Mouse (Mus musculus) v-Abl transformed pro-B cells (cell line): ENCODE data around the gene Ndc80.
"Not testable (repeated sequence)": the region's sequence is repeated elsewhere in the genome, so short reads cannot be mapped to it uniquely, and the experiment has no call there.

Source experiments
- in situ Hi-C, 2 experiments: fragments of 400-800 bp; cut with MboI; formaldehyde crosslinking; loops; one replicate each; pipeline ENCODE4 v1.15.1; 2025; ENCODE audit not compliant: unreplicated experiment in 2 of 2

Ndc80 gene

DNA sequence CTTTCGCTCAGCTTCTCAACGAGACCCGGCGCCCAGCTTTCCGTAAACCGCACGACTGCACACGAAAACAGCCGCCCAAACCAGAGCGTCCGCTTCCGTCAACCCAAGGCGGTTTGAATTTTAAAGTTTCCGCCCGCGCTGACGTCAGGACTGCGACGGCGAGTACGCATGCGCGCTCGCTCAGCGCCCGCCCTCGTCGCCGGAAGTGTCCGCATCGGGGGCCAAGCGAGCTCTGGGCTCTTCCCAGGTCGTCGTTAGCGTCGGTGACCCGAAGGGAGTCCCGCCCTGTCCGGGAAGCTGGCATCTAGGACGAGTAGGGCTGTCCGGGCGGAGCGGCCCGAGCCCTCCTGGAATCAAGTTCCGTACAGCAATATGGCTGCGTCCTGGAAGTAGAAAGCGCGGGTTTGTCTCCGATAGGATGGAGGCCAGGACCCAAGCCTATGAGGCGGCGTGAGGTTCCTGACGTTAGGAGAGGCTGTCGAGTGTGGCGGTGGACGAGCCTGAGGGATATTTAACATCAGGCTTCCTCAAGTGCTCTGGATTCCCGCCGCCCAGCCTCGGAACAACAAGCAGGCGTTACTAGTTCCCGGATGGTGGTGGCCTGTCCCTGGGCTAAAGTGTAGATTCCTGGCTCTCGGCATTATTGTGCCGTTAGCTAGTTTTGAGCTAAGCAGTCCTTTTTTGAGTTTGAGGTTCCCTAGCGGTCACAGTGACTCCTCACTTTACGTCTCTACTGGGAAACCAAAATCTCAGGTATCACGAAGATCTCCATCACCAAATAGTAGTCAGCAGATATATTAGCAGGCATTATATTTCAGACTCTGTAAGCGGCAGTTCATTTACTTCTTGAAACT lies at the start of gene Ndc80:
Ndc80 (minus strand) TSS at position 147 of the 854 bp plus-strand sequence.
- in situ Hi-C loops = loop anchor here (5.0 kb wide), 2 partner anchors 50 to 55 kb away; partner anchors contain the start of gene Smchd1 (in 1 of the 2)

GRCm38 (mm10) chr17:71561631-71562030 lies 35.0 kb upstream of the Ndc80 start:
- in situ Hi-C loops = loop anchor here (5.0 to 25.0 kb wide), 6 partner anchors 111 to 1221 kb away; partner anchors contain the start of genes Alk (in 1 of the 2) and Togaram2 (in 1 of the 2)

DNA sequence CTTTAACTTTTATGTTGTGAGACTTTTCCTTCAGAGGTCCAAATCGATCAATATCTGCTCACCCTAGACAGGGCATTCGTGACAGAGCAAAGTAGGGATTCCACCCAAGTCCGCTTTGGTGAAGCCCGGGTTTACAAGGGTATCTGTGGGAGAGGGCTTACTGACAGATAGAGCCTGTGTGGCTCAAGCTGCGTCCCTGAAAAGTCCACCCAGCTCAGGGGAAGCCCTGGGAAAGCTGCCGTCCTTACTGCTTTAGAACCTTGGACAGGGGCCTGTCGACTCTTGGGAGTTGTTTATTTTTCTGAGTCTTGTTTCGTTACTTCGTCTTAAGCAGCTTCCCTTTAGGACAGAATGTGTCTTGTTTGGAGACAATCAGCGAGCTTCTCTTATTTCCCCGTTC lies 26.2 kb upstream of the Ndc80 start:
- in situ Hi-C loops = loop anchor here (10.0 to 25.0 kb wide), 4 partner anchors 484 to 1059 kb away; partner anchors contain the start of gene Alk (in 2 of the 2)

GRCm38 (mm10) chr17:71551757-71552451 lies 25.2 kb upstream of the Ndc80 start, which contains the start of gene Spdya:
Gene Spdya, plus strand, starts transcription at chr17:71552061.
- in situ Hi-C loops = loop anchor here (10.0 to 25.0 kb wide), 4 partner anchors 485 to 1060 kb away; partner anchors contain the start of gene Alk (in 2 of the 2)

- in situ Hi-C loops = loop anchor here (10.0 to 25.0 kb wide), 4 partner anchors 486 to 1061 kb away; partner anchors contain the start of gene Alk (in 2 of the 2)
Observed at GRCm38 (mm10) chr17:71551350-71551749, 24.7 kb upstream of the Ndc80 start.

DNA sequence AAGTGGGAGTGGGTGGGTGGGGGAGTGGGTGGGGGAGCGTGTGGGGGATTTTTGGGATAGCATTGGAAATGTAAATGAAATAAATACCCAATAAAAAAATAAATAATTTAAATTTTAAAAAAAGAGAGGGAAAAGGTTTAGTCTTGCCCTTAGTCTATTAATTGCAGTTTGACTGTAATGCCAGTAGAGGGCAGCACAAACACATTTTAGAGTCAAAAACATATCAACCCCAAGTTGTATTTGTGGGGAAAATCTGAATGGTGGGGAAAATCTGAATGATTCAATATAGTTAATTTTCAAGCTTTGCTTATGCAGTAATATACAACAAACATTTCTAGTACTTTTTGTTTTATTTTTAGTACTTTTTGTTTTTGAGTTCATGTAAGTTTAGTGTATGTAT lies 21.9 kb upstream of the Ndc80 start:
- in situ Hi-C loops = no loop called here

DNA sequence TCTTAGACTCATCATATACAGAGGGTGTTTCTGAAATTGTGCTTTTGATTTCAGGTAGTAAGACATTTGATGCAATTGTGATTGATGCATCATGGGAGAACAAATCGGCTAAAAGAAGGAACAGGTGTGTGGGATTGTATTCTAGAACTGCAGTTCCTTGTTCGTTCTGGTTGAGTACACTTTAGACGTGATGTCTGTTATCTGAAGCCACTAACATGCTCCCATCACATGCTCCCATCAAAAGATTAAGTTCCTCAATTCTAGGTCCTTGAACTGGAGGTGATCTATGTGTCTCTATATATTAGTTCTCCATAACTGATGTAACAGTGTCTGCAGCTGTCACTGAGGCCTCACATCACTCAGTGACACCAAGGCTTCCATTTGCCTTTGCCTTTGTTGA lies 10.5 kb upstream of the Ndc80 start:
- in situ Hi-C loops = no loop called here

- in situ Hi-C loops = not testable (repeated sequence)
Observed at GRCm38 (mm10) chr17:71535595-71535994, 8.9 kb upstream of the Ndc80 start.

- in situ Hi-C loops = loop anchor here (5.0 kb wide), 2 partner anchors 51 to 56 kb away; partner anchors contain the start of gene Smchd1 (in 1 of the 2)
Observed at GRCm38 (mm10) chr17:71528042-71528441, 1.4 kb upstream of the Ndc80 start.

- in situ Hi-C loops = loop anchor here (5.0 kb wide), 2 partner anchors 49 to 54 kb away; partner anchors contain the start of gene Smchd1 (in 1 of the 2)
Observed at GRCm38 (mm10) chr17:71526302-71526708, 352 bp downstream of the Ndc80 start.

DNA sequence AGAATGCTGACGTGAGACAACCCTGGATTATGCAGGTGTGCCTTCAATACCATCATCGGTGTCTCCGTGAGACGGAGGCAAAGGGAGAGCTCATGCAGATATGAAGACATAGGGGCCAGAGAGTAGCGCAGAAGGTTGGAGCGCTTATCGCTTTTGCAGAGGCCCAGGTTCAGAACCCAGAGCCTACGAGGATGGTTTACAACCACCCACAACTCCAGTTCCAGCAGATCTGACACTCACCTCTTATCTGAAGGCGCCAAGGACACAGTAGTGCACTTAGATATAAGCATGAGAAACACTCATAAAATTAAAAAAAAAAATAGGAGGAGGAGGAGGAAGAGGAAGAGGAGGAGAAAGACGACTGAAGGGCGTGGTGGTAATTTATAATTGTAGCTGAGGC lies 16.4 kb downstream of the Ndc80 start:
- in situ Hi-C loops = no loop called here

DNA sequence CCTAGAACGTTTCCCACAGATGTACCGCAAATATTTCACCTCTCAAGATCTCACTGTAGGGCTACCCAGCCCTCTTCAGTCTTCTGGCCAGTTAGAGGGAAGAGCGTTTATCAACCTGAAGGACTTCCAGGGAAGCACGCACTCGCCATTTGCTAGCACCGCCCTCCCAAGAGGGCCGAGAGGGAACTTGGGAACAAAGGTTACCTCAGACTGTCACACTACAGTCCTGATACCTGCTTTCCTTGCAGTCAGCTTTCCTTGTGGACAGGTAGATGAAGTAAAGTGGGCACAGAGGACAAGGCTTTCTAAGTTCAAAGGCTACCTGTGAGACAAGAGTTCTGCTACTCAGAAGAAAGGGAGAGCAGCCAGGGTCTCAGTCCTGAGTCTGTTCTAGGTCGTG lies 19.8 kb downstream of the Ndc80 start:
- in situ Hi-C loops = no loop called here

- in situ Hi-C loops = loop anchor here in 1 of 2 experiments (25.0 kb wide), 2 partner anchors 633 to 1742 kb away; partner anchors contain the start of gene Tgif1
Observed at GRCm38 (mm10) chr17:71495784-71496183, 30.9 kb downstream of the Ndc80 start.

DNA sequence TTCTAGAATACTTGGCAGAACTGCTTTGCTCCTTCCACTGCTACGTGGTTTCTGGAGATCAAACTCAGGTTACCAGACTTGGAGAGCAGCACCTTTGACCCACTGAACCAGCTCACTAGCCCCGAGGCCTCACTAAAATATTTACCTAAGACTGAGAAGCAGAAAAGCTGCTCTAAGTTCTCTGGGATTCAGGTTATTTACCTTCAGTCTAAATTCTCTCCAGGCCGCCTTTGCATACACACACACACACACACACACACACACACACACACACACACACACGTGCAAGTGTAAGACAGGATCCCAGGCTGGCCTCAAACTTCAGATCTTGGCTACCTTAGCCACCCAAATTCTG lies 35.3 kb downstream of the Ndc80 start:
- in situ Hi-C loops = loop anchor here in 1 of 2 experiments (25.0 kb wide), 2 partner anchors 629 to 1746 kb away; partner anchors contain the start of gene Tgif1

- in situ Hi-C loops = loop anchor here in 1 of 2 experiments (25.0 kb wide), 2 partner anchors 628 to 1747 kb away; partner anchors contain the start of gene Tgif1
Observed at GRCm38 (mm10) chr17:71490666-71491331, 35.9 kb downstream of the Ndc80 start.

- in situ Hi-C loops = loop anchor here in 1 of 2 experiments (25.0 kb wide), 2 partner anchors 628 to 1747 kb away; partner anchors contain the start of gene Tgif1
Observed at GRCm38 (mm10) chr17:71489703-71490461, 36.8 kb downstream of the Ndc80 start.

DNA sequence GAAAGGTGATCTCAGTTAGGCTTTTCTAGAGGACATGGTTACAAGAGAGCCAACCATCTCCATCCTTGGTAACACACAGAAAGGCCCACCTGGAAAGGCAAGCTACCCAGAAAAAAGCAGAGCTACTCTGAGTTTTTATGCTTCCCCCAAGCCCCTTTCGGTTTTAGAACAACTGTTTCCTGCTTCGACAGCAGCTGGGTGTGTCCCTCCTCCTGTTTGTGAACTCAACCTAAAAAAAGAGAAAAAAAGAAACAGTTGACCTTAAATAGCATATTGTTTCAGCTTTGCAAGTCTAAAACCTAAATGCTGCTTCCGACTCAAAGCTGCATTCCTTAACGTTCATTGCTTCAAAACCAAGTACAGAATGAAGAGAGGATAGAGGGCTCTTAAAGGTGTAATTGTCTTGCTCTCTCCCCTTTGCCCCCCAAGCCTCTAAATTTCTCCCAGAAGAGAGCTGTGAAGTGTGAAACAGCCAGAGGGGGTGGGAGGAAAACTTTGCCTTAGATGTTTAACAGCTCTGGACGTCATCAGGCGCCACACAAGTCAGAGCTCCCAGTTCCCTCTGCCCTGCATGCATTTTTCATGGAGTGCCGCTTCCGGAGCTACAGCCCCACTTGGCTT lies 40.3 kb downstream of the Ndc80 start:
- in situ Hi-C loops = loop anchor here in 1 of 2 experiments (25.0 kb wide), 2 partner anchors 624 to 1751 kb away; partner anchors contain the start of gene Tgif1

GRCm38 (mm10) chr17:71485791-71486230 lies 40.8 kb downstream of the Ndc80 start:
- in situ Hi-C loops = loop anchor here in 1 of 2 experiments (25.0 kb wide), 2 partner anchors 624 to 1751 kb away; partner anchors contain the start of gene Tgif1
